Mouse (Mus musculus) liver, adult 2 months (tissue): Measurements from ENCODE around the gene Pip4k2b.
"Not testable (repeated sequence)": the region's sequence is repeated elsewhere in the genome, so short reads cannot be mapped to it uniquely, and the experiment has no call there.

Source experiments
- CTCF ChIP-seq: fragments of 200-500 bp; IDR thresholded peaks from 2 replicates; pipeline ENCODE4 v1.5.1; 2011; ENCODE audit warnings: low read depth, low read length, control low read depth
- POLR2A ChIP-seq: fragments of 200-500 bp; IDR thresholded peaks from 2 replicates; pipeline ENCODE4 v1.6.1; 2011; ENCODE audit warnings: low read length, control low read depth; ENCODE audit not compliant: insufficient read depth; ENCODE audit errors: extremely low read depth

GRCm38 (mm10) chr11:97710067-97710466 is 34.4 kb downstream of the Pip4k2b start:
- TF ChIP-seq POLR2A, CTCF: not testable (repeated sequence)
